Mouse (Mus musculus) thymus, adult 2 months (tissue): ENCODE results near the gene Hcar1.

Experiments
- CTCF ChIP-seq: fragments of 200-500 bp; IDR thresholded peaks from 2 replicates; pipeline ENCODE4 v1.5.1; 2012; ENCODE audit warnings: mild to moderate bottlenecking, control low read depth, low read length, moderate library complexity, borderline replicate concordance; ENCODE audit not compliant: control insufficient read depth, poor library complexity, insufficient read depth; ENCODE audit errors: extremely low read depth
- POLR2A ChIP-seq: fragments of 200-500 bp; IDR thresholded peaks from 2 replicates; pipeline ENCODE4 v1.6.1; 2012; ENCODE audit warnings: mild to moderate bottlenecking, low read length, control low read depth, moderate library complexity; ENCODE audit not compliant: control insufficient read depth, poor library complexity, insufficient read depth; ENCODE audit errors: extremely low read depth

GRCm38 (mm10) chr5:123862374-123863350 is 17.2 kb downstream of the Hcar1 start:
- no peak for TF ChIP-seq CTCF
- TF ChIP-seq POLR2A = no peak
